In genomic region chr14:78613569-78613968, GRCm38 (mm10) we compare ENCODE assay signal across 10 mouse cellular contexts.
DNase-seq lines count a peak whose midpoint lies in the region; TF ChIP-seq lines count a peak whose summit lies in the region.
"Had no signal": no experiment of that assay in that cellular context is flagged by ENCODE, and none has a peak within 500 bp of the region (broad histone marks: within the 10 kb centered on the region; RNA-seq: fewer than 3 reads in every experiment).

No protein-coding gene starts in this region.

- no peak for DNase-seq in gastrocnemius, adult 2 months
- no peak for DNase-seq in gastrocnemius, postnatal 25 days
- no peak for DNase-seq in lung, adult 2 months
- no peak for DNase-seq in lung, adult 18-20 months
- peak; percentile 54 for DNase-seq in embryo, embryonic 10.5 days (ENCODE audit: low spot score)
- DNase-seq in retina, postnatal 7 days (ENCODE audit: low read depth, low spot score), result peak; percentile 60
- DNase-seq in spleen, adult 18-20 months, result no peak
- no peak for DNase-seq in frontal cortex, postnatal 36 days (ENCODE audit: low spot score in 2 of 2)

- intact Hi-C loops in gastrocnemius, adult 2 months (cut with DNase I), result no loop called here

- 79% methylated on average over 5 of the region's 5 CpGs for WGBS in lung, adult 2 months

- peak; percentile 51 for TF ChIP-seq CTCF in gastrocnemius, adult 2 months (IDR thresholded peaks at IDR 0.05)
- peak; percentile 26; the same call in 1 of the 2 replicates for TF ChIP-seq CTCF in lung, adult 2 months (IDR thresholded peaks at IDR 0.05; ENCODE audit: insufficient read depth, low read length)

- no peak overlapping the region for H3K27ac ChIP-seq in gastrocnemius, adult 2 months
- H3K27ac ChIP-seq: stomach, embryonic 15.5 days had no signal

- TF ChIP-seq POLR2A in lung, adult 2 months (IDR thresholded peaks at IDR 0.05; ENCODE audit: borderline replicate concordance, extremely low read depth, low read depth, low read length), result no peak

- no peak overlapping the region for H3K4me3 ChIP-seq in gastrocnemius, adult 2 months
- H3K4me3 ChIP-seq in lung, adult 2 months (replicated peaks; ENCODE audit: extremely low read depth, low read depth, low read length), result no peak overlapping the region
- H3K4me3 ChIP-seq: megakaryocyte, embryonic 14.5 days; stomach, embryonic 15.5 days had no signal

- H3K4me1 ChIP-seq in lung, adult 2 months (ENCODE audit: control insufficient read depth, insufficient read depth, low read length), result no peaks in the 10 kb centered on the region
- H3K4me1 ChIP-seq: stomach, embryonic 15.5 days had no signal

Comparison
In these comparisons a context has a peak if more than half of its experiments do, and no peak if none do; other contexts are left out.
1. DNase-seq: peak in embryo, embryonic 10.5 days (single experiment) and retina, postnatal 7 days (single experiment); none in gastrocnemius, adult 2 months (single experiment), gastrocnemius, postnatal 25 days (single experiment), lung, adult 2 months (single experiment), lung, adult 18-20 months (0 of 2), spleen, adult 18-20 months (0 of 2) and frontal cortex, postnatal 36 days (0 of 2).